Mouse (Mus musculus) embryonic fibroblast, embryonic 13.5 days (primary cell): Measurements from ENCODE around the gene Slc26a10.
"Not testable (repeated sequence)": the region's sequence is repeated elsewhere in the genome, so short reads cannot be mapped to it uniquely, and the experiment has no call there.

Experiments
- CTCF ChIP-seq: IDR thresholded peaks from 2 replicates; pipeline ENCODE4 v1.5.1; 2011; ENCODE audit warnings: mild to moderate bottlenecking, control low read depth, low read length, moderate library complexity, borderline replicate concordance; ENCODE audit not compliant: insufficient read depth
- POLR2A ChIP-seq: IDR thresholded peaks from 2 replicates; pipeline ENCODE4 v1.6.1; 2011; ENCODE audit warnings: low read depth, mild to moderate bottlenecking, control low read depth, low read length, moderate library complexity

DNA sequence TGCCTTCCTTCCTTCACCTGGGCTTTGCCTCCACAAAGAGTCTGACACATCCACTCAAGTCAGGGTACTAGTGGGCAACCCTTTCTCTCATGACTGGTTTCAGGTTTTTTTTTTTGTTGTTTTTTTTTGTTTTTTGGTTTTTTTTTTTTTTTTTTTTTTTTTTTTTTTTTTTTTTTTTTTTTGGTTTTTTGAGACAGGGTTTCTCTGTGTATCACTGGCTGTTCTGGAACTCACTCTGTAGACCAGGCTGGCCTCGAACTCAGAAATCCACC, 11.5 kb upstream of the Slc26a10 start:
- not testable (repeated sequence) for TF ChIP-seq POLR2A, CTCF
